Mouse (Mus musculus): ENCODE measurements at regions not wholly inside any gene's neighbourhood (a gene's known extent, or its start where the extent isn't known, plus 50 kb on each side); places are given as distances from the start of the nearest gene placed in this dataset.

DNA sequence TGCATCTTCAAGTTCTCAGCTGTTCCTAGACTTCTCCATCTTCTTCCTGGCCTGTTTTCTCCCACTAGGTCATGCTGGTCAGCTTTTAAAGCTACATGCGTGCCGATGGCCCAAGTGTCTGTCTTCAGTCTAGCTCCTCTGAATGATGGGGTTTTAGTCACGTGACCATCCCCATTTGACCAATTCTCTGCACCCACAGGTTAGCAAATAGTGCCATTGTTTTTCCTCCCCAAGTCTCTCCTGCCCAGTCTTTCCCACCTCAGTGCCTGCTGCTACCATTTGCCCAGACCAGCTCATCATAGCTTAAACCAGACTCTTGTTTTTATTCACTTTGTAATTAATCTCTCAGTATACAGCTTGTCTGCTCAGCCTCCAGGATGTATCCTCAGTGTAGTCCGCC lies 62.3 kb downstream of the Zfp706 start:
- Histone ChIP-seq H3K4me3 (replicated peaks) (no peak overlapping the region), H3K4me2 (no peak overlapping the region), H3K27me3 (replicated peaks) (no peaks in the 10 kb centered on the region), H3K27ac (replicated peaks) (peak overlapping the region; percentile 15; the same call in 1 of the 2 replicates), H3K9ac (replicated peaks) (no peak overlapping the region), H3K9me3 (replicated peaks) (no peaks in the 10 kb centered on the region), H3K4me1 (peaks cover 24% of the 10 kb centered on the region), H3K36me3 (no peaks in the 10 kb centered on the region)
- WGBS: 51% methylated on average over 4 of the region's 4 CpGs
- no peak for ATAC-seq (ENCODE audit: low FRiP score)

GRCm38 (mm10) chr15:36944556-36945171 lies 62.9 kb downstream of the Zfp706 start:
- Histone ChIP-seq H3K9me3 (replicated peaks) (no peaks in the 10 kb centered on the region), H3K27ac (replicated peaks) (peak overlapping the region; percentile 15; the same call in 1 of the 2 replicates), H3K4me3 (replicated peaks) (no peak overlapping the region), H3K27me3 (replicated peaks) (no peaks in the 10 kb centered on the region), H3K9ac (replicated peaks) (no peak overlapping the region), H3K36me3 (no peaks in the 10 kb centered on the region), H3K4me1 (peaks cover 25% of the 10 kb centered on the region), H3K4me2 (no peak overlapping the region)
- 24% methylated on average over 8 of the region's 8 CpGs for WGBS
- peak; percentile 72 for ATAC-seq (ENCODE audit: low FRiP score)

- Histone ChIP-seq H3K27me3 (replicated peaks) (no peaks in the 10 kb centered on the region), H3K4me3 (replicated peaks) (no peak overlapping the region), H3K9me3 (replicated peaks) (no peaks in the 10 kb centered on the region), H3K27ac (replicated peaks) (peak overlapping the region; percentile 77), H3K36me3 (no peaks in the 10 kb centered on the region), H3K9ac (replicated peaks) (no peak overlapping the region), H3K4me1 (peaks cover 33% of the 10 kb centered on the region), H3K4me2 (no peak overlapping the region)
- WGBS: 26% methylated on average over 12 of the region's 12 CpGs
- no peak for ATAC-seq (ENCODE audit: low FRiP score)
These were observed 64.0 kb downstream of the Zfp706 start for GRCm38 (mm10) chr15:36943492-36944112.

- 67% methylated on average over 4 of the region's 4 CpGs for WGBS
These were observed 65.3 kb downstream of the Zfp706 start for GRCm38 (mm10) chr15:36942261-36942660.

DNA sequence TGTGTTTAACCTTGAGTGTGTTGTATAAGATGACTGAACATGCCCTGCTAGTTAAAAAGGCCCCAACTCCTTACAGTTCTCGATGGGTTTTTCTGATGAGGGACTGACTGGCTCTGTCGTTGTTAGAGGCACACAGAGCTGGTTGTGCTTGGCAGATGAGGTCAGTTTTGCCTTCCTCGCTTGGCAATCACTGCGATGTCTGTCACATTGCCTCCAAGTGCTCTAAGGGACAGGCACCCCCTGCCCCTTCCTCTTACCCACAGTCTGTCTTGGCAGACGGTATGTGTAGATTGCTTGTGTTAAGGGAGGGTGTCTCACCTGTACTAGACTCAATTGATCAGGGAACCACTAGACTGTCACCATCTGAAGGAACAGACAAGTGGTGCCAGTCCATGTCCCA lies 65.8 kb downstream of the Zfp706 start:
- no peak overlapping the region for H3K4me3 ChIP-seq (replicated peaks)
- no peak overlapping the region for H3K27ac ChIP-seq (replicated peaks)
- no peak overlapping the region for H3K9ac ChIP-seq (replicated peaks)
- ATAC-seq (ENCODE audit: low FRiP score): no peak
- H3K4me2 ChIP-seq: no peak overlapping the region
- no peaks in the 10 kb centered on the region for H3K9me3 ChIP-seq (replicated peaks)
- H3K4me1 ChIP-seq: peaks cover 41% of the 10 kb centered on the region
- 90% methylated on average over 5 of the region's 5 CpGs for WGBS
- no peaks in the 10 kb centered on the region for H3K36me3 ChIP-seq
- no peaks in the 10 kb centered on the region for H3K27me3 ChIP-seq (replicated peaks)

More at GRCm38 (mm10) chr15:36942261-36942660, 65.3 kb downstream of the Zfp706 start:
- Histone ChIP-seq H3K9ac (replicated peaks) (no peak overlapping the region), H3K9me3 (replicated peaks) (no peaks in the 10 kb centered on the region), H3K4me3 (replicated peaks) (no peak overlapping the region), H3K4me1 (peaks cover 41% of the 10 kb centered on the region), H3K36me3 (no peaks in the 10 kb centered on the region), H3K4me2 (no peak overlapping the region), H3K27ac (replicated peaks) (no peak overlapping the region), H3K27me3 (replicated peaks) (no peaks in the 10 kb centered on the region)
- no peak for ATAC-seq (ENCODE audit: low FRiP score)

GRCm38 (mm10) chr15:36939608-36940007 lies 68.0 kb downstream of the Zfp706 start:
- 83% methylated on average over 9 of the region's 9 CpGs for WGBS
- no peak overlapping the region for H3K4me3 ChIP-seq (replicated peaks)
- H3K27me3 ChIP-seq (replicated peaks): no peaks in the 10 kb centered on the region
- no peak for ATAC-seq (ENCODE audit: low FRiP score)
- H3K4me1 ChIP-seq: peaks cover 35% of the 10 kb centered on the region
- H3K36me3 ChIP-seq: no peaks in the 10 kb centered on the region
- no peak overlapping the region for H3K9ac ChIP-seq (replicated peaks)
- H3K27ac ChIP-seq (replicated peaks): peak overlapping the region; percentile 99
- peak overlapping the region; percentile 88 for H3K4me2 ChIP-seq
- no peaks in the 10 kb centered on the region for H3K9me3 ChIP-seq (replicated peaks)

DNA sequence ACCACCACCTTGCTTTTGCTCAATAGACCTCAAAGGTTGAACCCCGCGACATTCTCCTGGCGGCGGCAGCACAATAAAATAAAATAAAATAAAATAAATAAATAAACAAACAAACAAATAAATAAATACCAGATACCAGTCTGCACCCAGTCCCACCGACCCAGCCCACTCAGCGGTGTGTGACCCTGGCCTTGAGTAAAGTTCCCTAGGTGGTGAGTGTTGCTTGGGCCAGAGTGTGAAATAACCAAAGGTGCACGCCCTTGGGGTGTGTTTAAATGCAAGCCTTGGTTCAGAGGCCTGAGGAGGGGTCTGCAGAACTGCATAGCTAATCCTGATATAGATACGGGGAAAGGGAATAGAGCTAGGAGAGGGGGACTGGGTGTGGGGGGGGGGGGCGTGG lies 68.4 kb downstream of the Zfp706 start:
- 24% methylated on average over 9 of the region's 9 CpGs for WGBS
- Histone ChIP-seq H3K27me3 (replicated peaks) (no peaks in the 10 kb centered on the region), H3K4me3 (replicated peaks) (peak overlapping the region; percentile 48), H3K36me3 (no peaks in the 10 kb centered on the region), H3K9me3 (replicated peaks) (no peaks in the 10 kb centered on the region), H3K4me1 (peaks cover 30% of the 10 kb centered on the region), H3K4me2 (peak overlapping the region; percentile 88), H3K27ac (replicated peaks) (peak overlapping the region; percentile 99), H3K9ac (replicated peaks) (peak overlapping the region; percentile 79)
- peak; percentile 33 for ATAC-seq (ENCODE audit: low FRiP score)

DNA sequence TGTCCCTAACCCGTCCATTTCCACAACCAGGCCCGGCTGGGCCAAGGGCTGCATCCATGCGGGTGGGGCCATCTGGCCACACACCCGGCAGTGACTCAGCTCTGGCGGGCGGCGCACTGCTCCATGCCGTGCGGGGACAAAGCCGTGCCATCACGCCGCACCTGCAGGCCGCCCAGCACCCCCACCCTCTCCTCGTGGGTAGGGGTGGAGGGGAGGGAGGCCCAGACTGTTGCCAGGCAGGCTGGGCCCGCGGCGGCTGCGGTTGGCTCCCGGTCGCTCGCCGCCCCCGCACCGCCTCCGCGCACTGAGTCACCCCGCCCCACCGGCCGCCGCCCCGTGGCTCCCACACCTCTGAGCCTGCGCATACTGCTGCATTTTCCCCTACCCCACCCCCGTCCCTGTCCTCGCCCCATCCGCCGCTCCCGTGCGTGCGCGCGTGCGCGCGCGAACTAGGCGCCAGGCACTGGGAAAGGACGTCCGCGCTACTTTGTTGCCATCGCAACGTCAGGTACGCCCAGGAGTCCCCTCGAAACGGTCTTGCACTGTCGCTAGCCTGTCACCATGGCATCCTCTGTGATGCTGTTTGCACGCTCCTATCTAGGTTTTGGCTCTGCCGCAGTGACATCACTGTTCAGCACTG lies 68.9 kb downstream of the Zfp706 start:
- Histone ChIP-seq H3K4me2 (peak overlapping the region; percentile 88), H3K9ac (replicated peaks) (peak overlapping the region; percentile 79), H3K9me3 (replicated peaks) (no peaks in the 10 kb centered on the region), H3K4me1 (peaks cover 25% of the 10 kb centered on the region), H3K27me3 (replicated peaks) (no peaks in the 10 kb centered on the region), H3K36me3 (no peaks in the 10 kb centered on the region), H3K4me3 (replicated peaks) (peak overlapping the region; percentile 48), H3K27ac (replicated peaks) (peak overlapping the region; percentile 99)
- ATAC-seq (ENCODE audit: low FRiP score): peak; percentile 95
- WGBS: under 1% methylated on average over 43 of the region's 57 CpGs

DNA sequence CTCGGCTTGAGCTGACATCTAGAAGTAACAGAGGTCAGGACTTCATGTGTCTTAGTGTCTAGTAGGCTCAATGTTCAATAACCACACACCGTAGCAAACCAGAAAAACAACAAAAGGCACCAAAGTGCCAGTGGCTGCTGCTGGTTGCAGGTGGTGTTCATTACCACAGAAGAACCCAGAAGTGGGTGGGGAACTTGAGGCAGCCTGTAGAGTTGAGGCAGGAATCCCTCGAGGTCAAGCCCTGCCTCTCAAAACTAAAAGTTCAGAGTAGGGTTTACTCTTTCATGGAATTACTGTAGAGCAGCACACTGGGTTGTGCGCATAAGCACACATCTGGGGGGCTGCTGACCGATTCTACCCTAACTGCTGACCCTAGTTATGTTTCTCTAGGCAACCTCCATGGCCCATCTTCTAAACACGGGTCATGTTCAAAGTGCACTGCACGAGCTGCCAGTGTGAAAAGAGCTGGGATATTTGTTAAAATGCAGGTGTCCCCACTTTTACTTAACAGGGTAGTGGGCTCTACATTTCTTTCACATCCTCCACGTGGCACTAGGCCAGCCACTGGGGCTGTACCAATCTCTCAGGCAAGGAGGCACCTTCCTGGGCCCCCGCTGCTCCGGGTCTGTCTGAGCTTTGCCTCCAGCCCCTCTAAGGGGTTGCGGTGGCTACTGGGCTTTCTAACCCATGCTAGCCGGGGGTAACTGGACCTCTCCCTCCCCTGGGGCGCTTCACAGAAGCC lies 69.6 kb downstream of the Zfp706 start:
- WGBS: 24% methylated on average over 13 of the region's 13 CpGs
- H3K4me2 ChIP-seq: peak overlapping the region; percentile 88
- H3K9ac ChIP-seq (replicated peaks): peak overlapping the region; percentile 79
- ATAC-seq (ENCODE audit: low FRiP score): peak; percentile 51; the same call in 1 of the 2 replicates
- peak overlapping the region; percentile 48 for H3K4me3 ChIP-seq (replicated peaks)
- H3K4me1 ChIP-seq: peaks cover 19% of the 10 kb centered on the region
- peak overlapping the region; percentile 99 for H3K27ac ChIP-seq (replicated peaks)
- no peaks in the 10 kb centered on the region for H3K27me3 ChIP-seq (replicated peaks)
- H3K9me3 ChIP-seq (replicated peaks): no peaks in the 10 kb centered on the region
- no peaks in the 10 kb centered on the region for H3K36me3 ChIP-seq

GRCm38 (mm10) chr15:36937067-36937657 lies 70.4 kb downstream of the Zfp706 start:
- no peak overlapping the region for H3K27ac ChIP-seq (replicated peaks)
- peaks cover 17% of the 10 kb centered on the region for H3K4me1 ChIP-seq
- H3K4me3 ChIP-seq (replicated peaks): no peak overlapping the region
- no peaks in the 10 kb centered on the region for H3K27me3 ChIP-seq (replicated peaks)
- ATAC-seq (ENCODE audit: low FRiP score): no peak
- no peak overlapping the region for H3K9ac ChIP-seq (replicated peaks)
- H3K9me3 ChIP-seq (replicated peaks): no peaks in the 10 kb centered on the region
- H3K4me2 ChIP-seq: no peak overlapping the region
- H3K36me3 ChIP-seq: no peaks in the 10 kb centered on the region
- 85% methylated on average over 11 of the region's 11 CpGs for WGBS

- no peaks in the 10 kb centered on the region for H3K36me3 ChIP-seq
- no peak overlapping the region for H3K9ac ChIP-seq (replicated peaks)
- no peaks in the 10 kb centered on the region for H3K9me3 ChIP-seq (replicated peaks)
- no peaks in the 10 kb centered on the region for H3K27me3 ChIP-seq (replicated peaks)
- 71% methylated on average over 3 of the region's 3 CpGs for WGBS
- H3K4me2 ChIP-seq: no peak overlapping the region
- H3K27ac ChIP-seq (replicated peaks): no peak overlapping the region
- no peak for ATAC-seq (ENCODE audit: low FRiP score)
- peaks cover 17% of the 10 kb centered on the region for H3K4me1 ChIP-seq
- no peak overlapping the region for H3K4me3 ChIP-seq (replicated peaks)
These were observed 72.8 kb downstream of the Zfp706 start for GRCm38 (mm10) chr15:36934801-36935200.

Measured in neural tube, embryonic 15.5 days (tissue).